23 mouse cellular contexts compared by ENCODE assay signal in genomic region chrX:156598070-156598469, GRCm38 (mm10).
"Had no signal": no experiment of that assay in that cellular context is flagged by ENCODE, and none has a peak within 500 bp of the region (broad histone marks: within the 10 kb centered on the region; RNA-seq: fewer than 3 reads in every experiment).

No protein-coding gene starts in this region.

- H3K4me3 ChIP-seq: gastrocnemius, adult 2 months; heart, embryonic 10.5 days; heart, embryonic 12.5 days; hindbrain, embryonic 10.5 days; hindbrain, embryonic 12.5 days; layer of hippocampus, adult 2 months; left cerebral cortex, adult 2 months; limb, embryonic 10.5 days; limb, embryonic 12.5 days; liver, embryonic 12.5 days had no signal

- ATAC-seq: hindbrain, embryonic 16.5 days; intestine, embryonic 16.5 days; liver, embryonic 12.5 days had no signal

- H3K27me3 ChIP-seq: heart, embryonic 12.5 days; hindbrain, embryonic 12.5 days; limb, embryonic 12.5 days; liver, embryonic 12.5 days had no signal

- H3K4me2 ChIP-seq: heart, embryonic 12.5 days; hindbrain, embryonic 12.5 days; hindbrain, embryonic 14.5 days; limb, embryonic 12.5 days; liver, embryonic 12.5 days had no signal

- H3K36me3 ChIP-seq: heart, embryonic 10.5 days; heart, embryonic 12.5 days; hindbrain, embryonic 10.5 days; hindbrain, embryonic 12.5 days; limb, embryonic 10.5 days; limb, embryonic 12.5 days; liver, embryonic 12.5 days had no signal

- DNase-seq: gastrocnemius, adult 2 months; gastrocnemius, postnatal 10 days; gastrocnemius, postnatal 25 days; heart, adult 18-20 months; heart, postnatal 10 days; heart, postnatal 4 days; kidney, adult 11 months; kidney, adult 2 months; kidney, postnatal 10 days; kidney, postnatal 25 days; kidney, postnatal 4 days had no signal
